Mouse (Mus musculus) liver, postnatal 0 days (tissue): ENCODE data around the gene 4933417A18Rik.

ENCODE experiments used
- CTCF ChIP-seq: sonication (generic); IDR thresholded peaks from 2 replicates; pipeline ENCODE4 v1.5.1; 2016; ENCODE audit warnings: antibody characterized with exemption, low read depth
- EP300 ChIP-seq: IDR thresholded peaks from 2 replicates; pipeline ENCODE4 v1.6.1; 2016; ENCODE audit warnings: antibody characterized with exemption, low read depth, mild to moderate bottlenecking

DNA sequence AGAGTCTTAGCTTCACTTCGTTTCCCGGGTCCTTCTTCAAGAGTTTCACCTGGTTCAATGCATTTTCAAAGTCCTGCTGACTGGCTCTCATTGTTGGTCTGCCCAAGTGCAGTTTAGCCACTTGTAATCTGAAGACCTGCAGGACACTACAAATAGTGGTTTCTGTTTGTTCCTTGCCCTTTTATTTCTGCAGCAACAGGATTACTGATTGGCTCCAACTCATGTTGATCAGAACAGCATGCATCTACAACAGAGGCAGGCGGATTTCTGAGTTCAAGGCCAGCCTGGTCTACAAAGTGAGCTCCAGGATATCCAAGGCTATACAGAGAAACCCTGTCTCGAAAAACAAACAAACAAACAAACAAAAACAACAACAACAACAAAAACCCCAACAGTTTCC, 68.9 kb downstream of the 4933417A18Rik start:
- no peak for TF ChIP-seq CTCF
- no peak for TF ChIP-seq EP300
